Mouse (Mus musculus) liver, embryonic 15.5 days (tissue): ENCODE results near the gene Prpf4. TPM values are rescaled to one million over a fixed set of nuclear protein-coding genes. Genes with fewer than 3 reads are reported as not detected.

Source experiments
- ATAC-seq: fragments of 200-750 bp; cut with Nextera tagmentation; 2 replicates; pipeline ENCODE4 v1.8.0; 2017; ENCODE audit warnings: moderate number of reproducible peaks, mild to moderate bottlenecking, moderate library complexity; ENCODE audit not compliant: insufficient read depth
- H3K27ac ChIP-seq: fragments of 300-500 bp; sonication (generic); replicated peaks from 2 replicates; pipeline ENCODE4 v1.5.1; 2015; ENCODE audit warnings: mild to moderate bottlenecking, inconsistent platforms
- H3K27me3 ChIP-seq: fragments of 300-500 bp; sonication (generic); 2 replicates; pipeline ENCODE4 v1.6.1; 2015; ENCODE audit warnings: mild to moderate bottlenecking, inconsistent platforms
- H3K36me3 ChIP-seq: fragments of 300-500 bp; sonication (generic); replicated peaks from 2 replicates; pipeline ENCODE4 v1.6.1; 2015; ENCODE audit warnings: moderate library complexity, mild to moderate bottlenecking, inconsistent platforms
- H3K4me1 ChIP-seq: fragments of 300-500 bp; sonication (generic); replicated peaks from 2 replicates; pipeline ENCODE4 v1.6.1; 2015; ENCODE audit warnings: inconsistent platforms
- H3K4me2 ChIP-seq: fragments of 300-500 bp; sonication (generic); 2 replicates; pipeline ENCODE4 v1.6.1; 2015; ENCODE audit warnings: moderate library complexity, mild to moderate bottlenecking, inconsistent platforms
- H3K4me3 ChIP-seq: fragments of 300-500 bp; sonication (generic); replicated peaks from 2 replicates; pipeline ENCODE4 v1.5.1; 2015; ENCODE audit warnings: mild to moderate bottlenecking, inconsistent platforms
- H3K9ac ChIP-seq: fragments of 300-500 bp; sonication (generic); 2 replicates; pipeline ENCODE4 v1.6.1; 2015; ENCODE audit warnings: moderate library complexity, mild to moderate bottlenecking, inconsistent platforms
- H3K9me3 ChIP-seq: fragments of 300-500 bp; sonication (generic); replicated peaks from 2 replicates; pipeline ENCODE4 v1.6.1; 2016; ENCODE audit warnings: inconsistent platforms
- WGBS: fragments of 180-500 bp; shearing (Covaris S2); methylation state at CpG from one replicate; pipeline ENCODE4 v1.1.7; 2015; ENCODE audit warnings: mixed read lengths; ENCODE audit not compliant: insufficient replicate concordance; 5-methylcytosine and 5-hydroxymethylcytosine counted together
- polyA plus RNA-seq: library from polyadenylated mRNA; unstranded; fragments of >200 nt; fragmentation: Nextera tagmentation; extraction: Ambion mirVana; gene quantifications from 2 replicates; pipeline ENCODE4 v1.2.1, GENCODE M21; 2015

The Prpf4 gene
- polyA plus RNA-seq, 1 experiment from 2014 or later = 9.1 TPM

DNA sequence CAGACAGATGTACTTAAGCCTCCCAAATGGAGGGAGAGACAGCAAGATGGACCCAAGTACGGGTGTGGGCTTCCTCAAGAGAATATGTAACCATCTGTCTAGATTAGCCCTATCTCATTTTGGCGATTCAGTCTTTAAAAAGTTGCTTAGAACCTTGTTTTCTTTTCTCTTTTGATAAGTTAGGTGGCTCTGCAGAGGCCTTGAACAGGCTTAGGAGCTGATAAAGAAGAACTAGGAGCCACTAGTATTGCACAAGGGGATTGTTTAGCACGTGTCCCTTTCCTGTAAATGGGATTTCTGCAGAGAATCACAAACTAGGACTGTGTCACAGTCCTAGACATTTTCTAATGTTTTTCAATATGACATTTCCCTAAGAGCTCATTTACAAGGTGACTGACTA, 39.5 kb upstream of the Prpf4 start:
- ATAC-seq = peak; percentile 76
- Histone ChIP-seq H3K27me3 (no peaks in the 10 kb centered on the region), H3K9me3 (no peaks in the 10 kb centered on the region), H3K4me2 (peak overlapping the region; percentile 39), H3K4me3 (no peak overlapping the region), H3K27ac (peak overlapping the region; percentile 81), H3K36me3 (no peaks in the 10 kb centered on the region), H3K9ac (no peak overlapping the region), H3K4me1 (peaks cover 88% of the 10 kb centered on the region)
- WGBS = 8% methylated on average over 3 of the region's 3 CpGs

DNA sequence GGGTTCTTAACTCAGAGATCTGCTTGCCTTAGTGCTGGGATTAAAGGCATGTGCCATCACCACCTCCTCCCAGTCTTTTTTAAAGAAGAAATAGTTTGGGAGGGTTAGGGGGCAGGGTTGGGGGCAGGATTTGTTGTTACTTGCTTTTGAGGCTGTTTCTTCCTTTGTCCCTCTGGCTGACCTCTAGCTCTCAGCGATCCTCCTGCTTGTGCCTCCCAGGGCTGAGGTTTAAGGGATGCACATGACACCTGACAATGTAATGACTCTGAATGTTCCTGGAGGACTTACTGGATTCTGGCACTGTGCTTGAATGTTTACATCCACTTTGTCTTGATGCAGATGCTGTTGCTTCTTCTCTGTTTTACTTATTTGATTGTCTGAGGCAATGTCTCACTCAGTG, 36.2 kb upstream of the Prpf4 start:
- 79% methylated on average over 1 of the region's 1 CpGs for WGBS
- H3K4me2 ChIP-seq = no peak overlapping the region
- no peaks in the 10 kb centered on the region for H3K36me3 ChIP-seq
- H3K9me3 ChIP-seq = no peaks in the 10 kb centered on the region
- peaks cover 80% of the 10 kb centered on the region for H3K4me1 ChIP-seq
- peak overlapping the region; percentile 2; the same call in 1 of the 2 replicates for H3K27ac ChIP-seq
- H3K27me3 ChIP-seq = no peaks in the 10 kb centered on the region
- H3K9ac ChIP-seq = no peak overlapping the region
- H3K4me3 ChIP-seq = no peak overlapping the region
- ATAC-seq = no peak

DNA sequence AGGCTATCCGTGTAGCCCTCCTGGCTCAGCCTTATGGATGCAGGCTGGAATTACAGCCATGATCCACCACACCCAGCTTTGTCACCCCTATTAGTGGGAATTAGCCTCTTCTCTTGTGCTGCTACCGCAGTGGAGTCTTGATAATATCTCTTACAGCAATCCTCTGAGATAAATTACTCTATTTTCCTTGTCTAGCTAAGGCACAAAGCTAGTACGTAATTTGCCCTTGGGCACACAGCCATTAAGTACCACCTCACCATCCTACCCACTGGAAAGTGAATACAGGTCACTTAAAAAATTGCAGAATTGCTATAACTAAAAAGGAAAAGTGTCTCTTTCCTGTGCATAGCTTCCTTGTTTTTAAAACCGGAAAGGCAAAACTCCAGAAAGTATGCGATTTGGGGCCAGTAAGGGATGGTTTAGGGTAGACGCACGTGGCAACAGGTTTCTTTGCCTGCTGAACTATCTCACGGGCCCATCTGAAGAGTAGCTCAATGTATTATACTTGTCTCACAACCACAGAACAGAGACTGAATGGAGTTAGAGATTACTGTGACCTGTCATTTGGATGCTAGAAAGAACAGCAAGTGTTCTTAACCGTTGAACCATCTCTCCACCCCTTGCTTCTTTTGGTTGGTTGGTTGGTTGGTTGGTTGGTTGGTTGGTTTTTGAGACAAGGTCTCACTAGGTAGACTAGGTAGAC, 35.6 kb upstream of the Prpf4 start:
- no peaks in the 10 kb centered on the region for H3K36me3 ChIP-seq
- no peak for ATAC-seq
- H3K4me1 ChIP-seq = peaks cover 75% of the 10 kb centered on the region

DNA sequence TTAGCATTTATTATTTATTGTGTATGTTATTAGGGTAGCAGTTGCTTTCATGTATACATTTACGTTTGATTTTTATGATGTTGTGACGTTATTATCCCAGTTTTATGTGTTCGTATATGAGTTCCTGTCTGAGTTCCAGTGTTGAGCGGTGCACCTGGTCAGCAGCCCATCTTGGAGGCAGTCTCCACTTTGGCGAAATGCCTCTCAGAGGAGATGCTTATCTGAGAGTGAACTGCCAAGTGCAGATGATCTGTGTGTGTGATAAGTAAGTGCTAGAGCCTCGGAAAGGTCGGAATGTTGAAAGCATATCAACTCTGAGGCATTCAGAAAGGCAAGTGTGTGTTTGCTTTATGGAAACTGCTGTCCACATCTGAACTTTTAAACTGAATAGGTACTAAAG, 34.9 kb upstream of the Prpf4 start:
- H3K27me3 ChIP-seq = no peaks in the 10 kb centered on the region
- no peak overlapping the region for H3K9ac ChIP-seq
- 62% methylated on average over 7 of the region's 7 CpGs for WGBS
- H3K4me2 ChIP-seq = no peak overlapping the region
- no peaks in the 10 kb centered on the region for H3K36me3 ChIP-seq
- no peak for ATAC-seq
- H3K9me3 ChIP-seq = no peaks in the 10 kb centered on the region
- H3K4me1 ChIP-seq = peaks cover 70% of the 10 kb centered on the region
- no peak overlapping the region for H3K4me3 ChIP-seq
- no peak overlapping the region for H3K27ac ChIP-seq

More for the DNA sequence above, 35.6 kb upstream of the Prpf4 start:
- no peaks in the 10 kb centered on the region for H3K9me3 ChIP-seq
- H3K27ac ChIP-seq = no peak overlapping the region; the same call in 1 of the 2 replicates
- no peak overlapping the region for H3K9ac ChIP-seq
- 37% methylated on average over 9 of the region's 9 CpGs for WGBS
- H3K4me2 ChIP-seq = no peak overlapping the region
- H3K27me3 ChIP-seq = no peaks in the 10 kb centered on the region
- no peak overlapping the region for H3K4me3 ChIP-seq

DNA sequence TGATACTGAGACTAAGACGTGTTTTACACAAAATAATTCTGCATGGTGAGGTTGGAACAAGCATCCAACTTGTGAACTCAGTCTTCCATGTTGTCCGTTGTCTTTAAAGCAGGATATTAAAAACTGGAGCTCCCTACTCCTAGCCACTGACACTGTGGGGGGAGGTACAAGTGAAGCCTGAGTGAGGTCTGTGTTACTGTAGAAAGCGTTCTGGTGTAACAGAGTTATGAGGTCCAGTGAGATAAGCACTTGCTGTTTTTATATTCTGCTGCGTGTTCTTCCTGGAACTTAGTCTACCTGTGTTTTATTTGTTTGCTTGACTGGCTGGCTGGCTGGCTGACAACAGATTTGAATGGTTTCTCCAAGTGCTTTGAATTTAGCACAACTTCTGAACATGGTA, 34.3 kb upstream of the Prpf4 start:
- Histone ChIP-seq H3K27me3 (no peaks in the 10 kb centered on the region), H3K4me2 (no peak overlapping the region; the same call in 1 of the 2 replicates), H3K9me3 (no peaks in the 10 kb centered on the region), H3K4me3 (no peak overlapping the region), H3K4me1 (peaks cover 68% of the 10 kb centered on the region), H3K36me3 (no peaks in the 10 kb centered on the region), H3K27ac (peak overlapping the region; percentile 63), H3K9ac (no peak overlapping the region)
- no peak for ATAC-seq
- 34% methylated on average over 4 of the region's 4 CpGs for WGBS

DNA sequence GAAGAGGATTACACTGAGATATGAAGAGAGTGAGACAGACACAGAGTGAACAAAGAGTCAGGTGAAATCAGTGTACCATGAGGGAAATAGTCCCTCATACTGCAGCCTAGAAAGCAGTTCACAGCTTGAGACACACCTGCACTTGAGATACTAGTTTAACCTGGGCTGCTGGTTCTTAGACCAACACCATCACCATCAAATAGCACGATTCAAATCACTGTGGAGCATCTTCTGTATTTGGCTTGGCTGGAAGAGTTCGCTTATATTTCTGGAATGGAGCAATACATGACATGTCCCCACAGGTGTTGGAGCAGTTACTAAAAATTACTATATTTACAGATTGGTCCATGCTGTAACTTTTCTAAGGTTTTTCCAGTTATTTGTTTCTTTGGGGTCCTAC, 32.5 kb upstream of the Prpf4 start:
- WGBS = 79% methylated on average over 2 of the region's 2 CpGs
- no peaks in the 10 kb centered on the region for H3K27me3 ChIP-seq
- no peak overlapping the region for H3K27ac ChIP-seq
- no peak overlapping the region for H3K9ac ChIP-seq
- ATAC-seq = no peak
- no peak overlapping the region for H3K4me2 ChIP-seq
- peaks cover 63% of the 10 kb centered on the region for H3K4me1 ChIP-seq
- H3K4me3 ChIP-seq = no peak overlapping the region
- H3K36me3 ChIP-seq = no peaks in the 10 kb centered on the region
- no peaks in the 10 kb centered on the region for H3K9me3 ChIP-seq

DNA sequence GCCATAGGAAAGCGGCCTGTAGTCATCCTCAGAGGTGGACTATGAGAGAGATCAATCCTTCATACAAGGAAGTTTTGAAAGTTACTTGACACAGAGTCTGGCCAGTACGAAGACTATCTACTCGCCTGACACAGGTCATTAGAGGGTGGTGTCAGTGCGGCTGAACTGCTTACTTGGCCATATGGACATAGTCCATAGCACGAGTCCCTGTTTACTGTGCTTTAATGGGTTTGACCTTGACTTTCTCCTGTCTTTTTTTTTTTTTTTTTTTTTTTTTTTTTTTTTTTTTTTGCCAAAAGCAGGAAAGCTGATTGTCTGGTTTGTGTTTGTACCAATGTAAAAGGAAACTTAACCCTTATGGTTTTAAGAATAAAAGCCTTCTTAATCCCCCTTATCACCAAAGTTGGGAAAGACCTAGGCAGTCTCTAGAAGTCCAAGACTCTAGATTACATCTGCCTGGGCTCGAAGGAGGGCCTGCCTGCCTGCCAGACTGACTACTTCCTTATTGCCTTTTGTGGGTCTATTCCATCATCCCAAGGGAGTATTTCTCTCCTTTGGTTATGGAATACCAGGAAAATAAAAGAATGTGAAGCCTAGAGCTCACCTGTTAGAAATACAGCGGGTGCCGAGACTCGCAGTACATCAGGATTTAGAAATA, 28.7 kb upstream of the Prpf4 start:
- Histone ChIP-seq H3K9ac (no peak overlapping the region), H3K27ac (no peak overlapping the region), H3K9me3 (no peaks in the 10 kb centered on the region), H3K36me3 (0 out of 2 replicates have a peak, but pooled peaks cover 3% of the 10 kb centered on the region), H3K27me3 (no peaks in the 10 kb centered on the region), H3K4me3 (no peak overlapping the region), H3K4me2 (no peak overlapping the region), H3K4me1 (peaks cover 52% of the 10 kb centered on the region)
- no peak for ATAC-seq
- WGBS = 64% methylated on average over 9 of the region's 9 CpGs

DNA sequence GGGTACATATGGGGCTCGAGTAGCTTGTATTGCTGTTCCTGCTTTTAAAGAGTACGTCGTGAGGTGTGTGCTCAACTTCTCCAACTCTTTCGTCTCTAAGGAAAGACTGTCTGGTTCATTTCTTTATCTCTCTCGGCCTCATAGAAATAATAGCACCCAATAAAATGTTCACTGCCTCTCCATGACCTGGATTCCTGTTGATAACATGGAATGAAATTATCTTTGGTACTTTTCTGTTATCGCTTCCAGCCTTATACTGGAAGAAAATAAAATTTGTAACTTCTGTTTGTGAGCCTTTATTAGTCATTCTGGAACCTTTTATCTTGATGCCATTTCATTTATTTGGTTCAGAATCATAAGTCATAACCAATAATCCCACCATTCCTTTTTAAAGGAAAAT, 25.4 kb upstream of the Prpf4 start:
- WGBS = 54% methylated on average over 6 of the region's 6 CpGs

DNA sequence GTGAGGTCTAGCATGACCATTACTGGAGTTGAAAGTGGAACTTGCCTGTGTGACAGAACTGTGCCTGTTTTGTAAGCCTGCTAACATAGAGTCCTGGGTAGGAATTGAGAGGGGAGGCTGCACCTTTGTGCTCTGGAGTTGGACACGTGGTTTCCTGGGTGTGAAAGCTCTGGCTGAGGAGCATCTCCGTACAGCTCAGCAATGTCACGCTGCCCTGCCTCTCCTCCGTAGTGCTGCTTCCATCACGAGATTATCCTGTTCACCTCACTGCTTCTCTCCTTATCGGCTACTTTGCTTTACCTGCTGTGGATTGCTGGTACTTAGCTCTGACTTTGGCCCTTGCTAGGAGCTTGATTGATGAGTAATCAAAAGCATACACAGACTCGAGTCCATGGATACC, 24.8 kb upstream of the Prpf4 start:
- peak; percentile 55 for ATAC-seq
- peaks cover 43% of the 10 kb centered on the region for H3K4me1 ChIP-seq
- H3K4me3 ChIP-seq = no peak overlapping the region
- peaks cover 31% of the 10 kb centered on the region for H3K36me3 ChIP-seq
- H3K9ac ChIP-seq = no peak overlapping the region
- H3K27ac ChIP-seq = peak overlapping the region; percentile 25; the same call in 1 of the 2 replicates
- peak overlapping the region; percentile 29 for H3K4me2 ChIP-seq
- 64% methylated on average over 7 of the region's 7 CpGs for WGBS
- no peaks in the 10 kb centered on the region for H3K27me3 ChIP-seq
- H3K9me3 ChIP-seq = no peaks in the 10 kb centered on the region

More for the DNA sequence above, 25.4 kb upstream of the Prpf4 start:
- peaks cover 46% of the 10 kb centered on the region for H3K4me1 ChIP-seq
- H3K4me3 ChIP-seq = no peak overlapping the region
- no peaks in the 10 kb centered on the region for H3K9me3 ChIP-seq
- peaks cover 26% of the 10 kb centered on the region for H3K36me3 ChIP-seq
- no peak for ATAC-seq
- H3K27ac ChIP-seq = 0 out of 2 replicates have a peak overlapping the region, but pooled peaks have one; percentile 35
- H3K27me3 ChIP-seq = no peaks in the 10 kb centered on the region
- no peak overlapping the region for H3K9ac ChIP-seq
- H3K4me2 ChIP-seq = 0 out of 2 replicates have a peak overlapping the region, but pooled peaks have one; percentile 29

DNA sequence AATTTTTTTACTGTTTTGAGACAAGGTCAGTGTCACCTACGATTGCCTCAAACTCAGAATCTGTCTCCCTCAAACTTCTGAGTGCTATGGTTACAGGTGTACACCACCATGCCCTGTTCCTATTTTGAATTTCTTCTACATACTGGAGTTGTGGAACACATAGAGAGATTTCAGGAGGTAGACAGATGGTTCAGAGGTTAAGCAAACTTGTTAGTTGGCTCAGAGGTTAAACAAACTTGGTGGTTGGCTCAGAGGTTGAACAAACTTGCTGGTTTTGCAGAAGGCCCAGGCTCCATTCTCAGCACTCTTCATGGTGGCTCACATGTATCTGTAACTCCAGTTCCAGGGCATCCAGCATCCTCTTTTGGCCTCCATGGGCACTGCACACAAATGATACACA, 24.4 kb upstream of the Prpf4 start:
- H3K4me3 ChIP-seq = no peak overlapping the region
- no peaks in the 10 kb centered on the region for H3K9me3 ChIP-seq
- peak; percentile 59 for ATAC-seq
- H3K36me3 ChIP-seq = peaks cover 35% of the 10 kb centered on the region
- peak overlapping the region; percentile 29 for H3K4me2 ChIP-seq
- no peak overlapping the region for H3K9ac ChIP-seq
- no peaks in the 10 kb centered on the region for H3K27me3 ChIP-seq
- WGBS = 66% methylated on average over 1 of the region's 1 CpGs
- peak overlapping the region; percentile 25; the same call in 1 of the 2 replicates for H3K27ac ChIP-seq
- peaks cover 40% of the 10 kb centered on the region for H3K4me1 ChIP-seq

DNA sequence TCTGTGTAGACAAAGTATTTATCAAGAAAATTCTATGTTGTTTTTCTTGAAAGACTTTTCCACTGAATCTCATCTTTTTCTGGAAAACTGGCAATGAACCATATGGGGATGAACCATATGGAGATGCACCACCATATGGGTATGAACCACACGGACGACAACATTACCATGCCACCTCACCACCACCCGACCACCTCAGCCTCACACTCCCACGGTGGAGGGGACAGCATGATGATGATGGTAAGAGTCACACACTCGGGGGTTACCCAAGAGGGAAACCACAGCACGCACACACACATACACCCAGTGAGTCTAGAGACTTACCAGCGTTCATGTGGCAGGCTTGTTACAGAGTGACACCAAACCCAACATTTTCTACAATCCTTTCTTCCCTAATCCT, 23.2 kb upstream of the Prpf4 start:
- H3K9me3 ChIP-seq = no peaks in the 10 kb centered on the region
- H3K27ac ChIP-seq = no peak overlapping the region
- no peaks in the 10 kb centered on the region for H3K27me3 ChIP-seq
- H3K4me2 ChIP-seq = no peak overlapping the region
- peaks cover 43% of the 10 kb centered on the region for H3K36me3 ChIP-seq
- H3K9ac ChIP-seq = no peak overlapping the region
- ATAC-seq = no peak
- H3K4me3 ChIP-seq = no peak overlapping the region
- WGBS = 78% methylated on average over 7 of the region's 7 CpGs
- peaks cover 45% of the 10 kb centered on the region for H3K4me1 ChIP-seq
